Mouse (Mus musculus) telencephalon, adult 2 months (tissue): ENCODE measurements around the gene Knop1.

ENCODE experiments used
- DNase-seq: peaks from one replicate; pipeline ENCODE4 v3.0.0-alpha.2; 2011; ENCODE audit warnings: low read depth, low spot score

The Knop1 gene

GRCm38 (mm10) chr7:118798105-118798570 is 57.9 kb downstream of the Knop1 start:
- DNase-seq: no peak

GRCm38 (mm10) chr7:118797600-118797999 is 58.5 kb downstream of the Knop1 start:
- no peak for DNase-seq

DNA sequence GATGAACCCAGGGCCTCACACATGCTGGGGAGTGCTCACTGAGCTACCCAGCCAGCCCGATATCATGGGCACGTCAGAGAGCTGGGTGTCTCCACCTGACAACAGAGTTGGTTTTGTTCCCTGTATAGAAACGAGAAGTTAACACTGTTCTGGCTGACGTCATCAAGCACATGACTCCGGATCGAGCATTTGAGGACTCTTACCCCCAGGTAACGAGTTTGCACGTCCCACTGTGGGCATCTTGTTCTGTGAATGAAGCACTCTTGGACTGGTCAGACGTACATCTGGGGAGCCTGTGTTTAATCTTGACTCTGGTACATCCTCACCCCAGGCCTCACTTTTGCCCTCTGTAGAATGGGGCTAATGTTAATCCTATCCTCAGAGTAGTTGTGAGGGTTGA is 59.2 kb downstream of the Knop1 start:
- no peak for DNase-seq

DNA sequence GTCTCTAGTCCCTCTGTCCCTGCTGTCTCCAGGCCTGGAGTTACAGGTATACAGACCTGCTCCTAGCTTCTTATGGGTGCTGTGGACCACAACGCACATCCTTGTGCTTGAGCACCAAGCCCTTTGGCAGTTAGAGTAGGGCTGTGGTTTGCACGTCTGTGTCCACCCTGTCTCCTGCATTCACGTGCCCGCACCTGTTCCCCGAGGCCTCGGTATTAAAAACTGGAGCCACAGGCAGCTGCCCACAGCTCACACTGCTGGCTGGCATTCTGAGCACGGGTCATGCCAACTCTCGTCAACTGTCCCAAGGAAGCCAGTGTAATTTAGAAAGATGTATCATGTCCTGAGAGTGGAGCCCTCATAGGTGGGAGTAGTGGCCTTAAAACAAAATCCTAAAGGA is 60.3 kb downstream of the Knop1 start:
- DNase-seq: no peak

- no peak for DNase-seq
These were observed 62.2 kb downstream of the Knop1 start for GRCm38 (mm10) chr7:118793899-118794298.
